Mouse (Mus musculus) layer of hippocampus, adult 2 months (tissue): ENCODE measurements around the gene Fam162a. TPM values are rescaled to one million over a fixed set of nuclear protein-coding genes. Genes with fewer than 3 reads are reported as not detected.
"Not testable (repeated sequence)": the region's sequence is repeated elsewhere in the genome, so short reads cannot be mapped to it uniquely, and the experiment has no call there.

Source experiments
- DNase-seq, 2 experiments: peaks; one replicate each; pipeline ENCODE4 v3.0.0; 2022; ENCODE audit warnings: low spot score in 2 of 2
- H3K27ac ChIP-seq: fragments of 200-600 bp; 2 replicates; pipeline ENCODE4 v1.8.1; 2022
- H3K4me3 ChIP-seq: fragments of 200-600 bp; 2 replicates; pipeline ENCODE4 v1.8.1; 2022; ENCODE audit warnings: mild to moderate bottlenecking
- CTCF ChIP-seq: fragments of 200-600 bp; conservative IDR thresholded peaks from 2 replicates; pipeline ENCODE4 v1.8.1; 2022; ENCODE audit warnings: antibody characterized with exemption, mild to moderate bottlenecking, moderate library complexity
- long read RNA-seq, 2 experiments: library from polyadenylated mRNA; stranded (forward); transcript quantifications; one replicate each; pipeline ENCODE4 v2.0.0; 2021; ENCODE audit warnings: borderline mapping rate in 2 of 2
- total RNA-seq, 2 experiments: library from RNA; stranded (reverse); gene quantifications; 2 replicates each; pipeline ENCODE4 v1.2.3; 2021

The Fam162a gene
- total RNA-seq, result 10 to 100 TPM; 74.2 to 83.6 TPM
- long read RNA-seq, experiment 1, transcript Fam162a-201 (5 exons, 718 nt), result major isoform, 43 of 44 reads
- long read RNA-seq, experiment 1, partial matches to known transcripts, result 1 of 44 reads
- long read RNA-seq, experiment 1, other reads (novel, unspliced or antisense), result 0 of 44 reads
- long read RNA-seq, experiment 2, transcript Fam162a-201 (5 exons, 718 nt), result major isoform, 45 of 50 reads
- long read RNA-seq, experiment 2, partial matches to known transcripts, result 1 of 50 reads
- long read RNA-seq, experiment 2, other reads (novel, unspliced or antisense), result 4 of 50 reads

GRCm38 (mm10) chr16:36071450-36072379 is at the start of gene Fam162a, which contains the start of gene Ccdc58:
Fam162a (minus strand) TSS chr16:36071594.
Ccdc58 (plus strand) TSS chr16:36071685.
- peak; percentile 32; the same call in 1 of the 2 replicates for TF ChIP-seq CTCF
- Histone ChIP-seq H3K27ac (peak within 1 kb of the TSS; percentile 99), H3K4me3 (peak within 1 kb of the TSS; percentile 97)
- peak; percentile 92 to 94 for DNase-seq

GRCm38 (mm10) chr16:36115751-36116150 is 44.4 kb upstream of the Fam162a start:
- H3K27ac ChIP-seq, DNase-seq, H3K4me3 ChIP-seq: not testable (repeated sequence)

GRCm38 (mm10) chr16:36111486-36111885 is 40.1 kb upstream of the Fam162a start:
- H3K4me3 ChIP-seq, H3K27ac ChIP-seq, DNase-seq: not testable (repeated sequence)

GRCm38 (mm10) chr16:36102211-36102610 is 30.8 kb upstream of the Fam162a start:
- no peak overlapping the region for H3K27ac ChIP-seq
- no peak for TF ChIP-seq CTCF
- no peak overlapping the region for H3K4me3 ChIP-seq
- DNase-seq, result no peak

- no peak for DNase-seq
- no peak overlapping the region for H3K27ac ChIP-seq
- TF ChIP-seq CTCF, result no peak
- no peak overlapping the region for H3K4me3 ChIP-seq
Observed at GRCm38 (mm10) chr16:36101526-36101925, 30.1 kb upstream of the Fam162a start.

GRCm38 (mm10) chr16:36097813-36098499 is 26.6 kb upstream of the Fam162a start:
- not testable (repeated sequence) for H3K27ac ChIP-seq, H3K4me3 ChIP-seq, DNase-seq

- no peak for DNase-seq
- Histone ChIP-seq H3K27ac (no peak overlapping the region), H3K4me3 (no peak overlapping the region)
- TF ChIP-seq CTCF, result no peak
Observed at GRCm38 (mm10) chr16:36094079-36094478, 22.7 kb upstream of the Fam162a start.

GRCm38 (mm10) chr16:36090785-36091509 is 19.6 kb upstream of the Fam162a start:
- DNase-seq, result no peak
- TF ChIP-seq CTCF, result no peak
- H3K4me3 ChIP-seq, result no peak overlapping the region
- no peak overlapping the region for H3K27ac ChIP-seq

- TF ChIP-seq CTCF, result peak; percentile 69
- no peak overlapping the region for H3K4me3 ChIP-seq
- DNase-seq, result no peak
- H3K27ac ChIP-seq, result no peak overlapping the region
Observed at GRCm38 (mm10) chr16:36089850-36090616, 18.6 kb upstream of the Fam162a start.

- no peak overlapping the region for H3K4me3 ChIP-seq
- no peak for TF ChIP-seq CTCF
- DNase-seq, result no peak
- H3K27ac ChIP-seq, result no peak overlapping the region
Observed at GRCm38 (mm10) chr16:36089065-36089464, 17.7 kb upstream of the Fam162a start.

GRCm38 (mm10) chr16:36087846-36088245 is 16.5 kb upstream of the Fam162a start:
- DNase-seq, result no peak
- Histone ChIP-seq H3K27ac (no peak overlapping the region), H3K4me3 (no peak overlapping the region)
- no peak for TF ChIP-seq CTCF

GRCm38 (mm10) chr16:36079916-36080315 is 8.5 kb upstream of the Fam162a start:
- no peak overlapping the region for H3K27ac ChIP-seq
- no peak for DNase-seq
- TF ChIP-seq CTCF, result no peak
- no peak overlapping the region for H3K4me3 ChIP-seq
